Mouse (Mus musculus) spleen, adult 12 weeks (tissue): ENCODE data around the gene Asb8.

Source experiments
- DNase-seq: peaks from one replicate; pipeline ENCODE4 v3.0.0; 2022; ENCODE audit warnings: low spot score

Asb8 gene

DNA sequence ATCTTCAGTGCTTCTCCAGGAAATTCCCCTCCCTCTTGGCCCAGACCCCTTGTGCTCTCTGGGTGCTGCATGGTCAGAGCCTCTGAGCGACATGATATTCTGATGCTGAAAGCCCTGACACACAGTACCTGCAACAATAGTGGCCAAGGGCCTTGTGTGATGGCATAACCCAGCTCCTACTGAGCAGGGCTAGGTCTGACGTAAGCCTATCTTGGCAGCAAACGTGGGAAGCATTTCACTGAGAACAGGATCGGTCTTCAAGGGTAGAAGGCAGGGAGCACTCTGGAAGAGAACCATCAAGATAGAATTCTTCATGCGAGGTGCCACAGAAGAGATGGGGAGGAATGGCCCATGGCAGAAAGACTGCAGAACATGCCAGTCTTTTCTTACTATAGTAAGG, at the start of gene Asb8:
Gene Asb8, minus strand, starts transcription at position 101 of the 400 bp plus-strand sequence.
- DNase-seq, result no peak

DNA sequence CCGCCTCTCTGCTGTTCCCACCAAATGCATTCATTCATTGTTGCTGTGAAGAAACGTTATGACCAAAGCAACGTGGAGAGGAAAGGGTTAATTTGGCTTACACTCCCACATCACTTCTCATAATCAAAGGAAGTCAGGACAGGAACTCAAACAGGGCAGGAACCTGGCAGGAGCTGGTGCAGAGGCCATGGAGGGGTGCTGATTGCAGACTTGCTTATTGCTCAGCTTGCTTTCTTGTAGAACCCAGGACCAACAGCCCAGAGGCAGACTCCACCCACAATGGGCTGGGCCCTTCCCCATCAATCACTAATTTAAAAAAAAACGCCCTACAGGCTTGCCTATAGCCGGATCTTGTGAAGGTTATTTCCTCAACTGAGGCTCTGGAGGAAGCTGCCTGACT, 48.7 kb upstream of the Asb8 start:
- no peak for DNase-seq

DNA sequence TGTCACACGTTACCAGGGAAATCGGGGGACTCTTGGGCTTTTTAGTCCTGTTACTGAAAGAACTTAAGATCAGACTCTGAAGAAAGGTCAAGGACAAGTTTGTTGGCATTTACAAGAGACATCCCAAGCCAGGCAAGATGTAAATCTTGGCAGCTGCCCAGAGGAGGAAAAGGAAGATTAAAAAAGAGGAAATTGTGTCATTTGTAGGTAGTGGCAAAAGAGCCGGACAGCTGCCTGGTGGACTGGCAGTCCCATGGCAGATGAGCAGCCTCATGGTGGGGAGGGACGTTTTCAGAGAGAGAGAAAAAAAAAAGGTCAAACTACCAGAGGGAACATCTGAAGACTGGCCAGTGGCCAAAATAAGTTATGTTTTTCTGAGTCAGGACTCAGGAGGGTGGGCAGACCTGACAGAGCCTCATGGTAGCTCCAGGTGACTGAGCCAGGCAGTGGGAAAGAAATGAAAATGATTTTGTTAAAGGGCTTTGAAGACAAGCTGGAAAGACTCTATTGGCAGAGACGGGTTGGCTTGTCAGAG, 48.0 kb upstream of the Asb8 start:
- DNase-seq, result no peak

DNA sequence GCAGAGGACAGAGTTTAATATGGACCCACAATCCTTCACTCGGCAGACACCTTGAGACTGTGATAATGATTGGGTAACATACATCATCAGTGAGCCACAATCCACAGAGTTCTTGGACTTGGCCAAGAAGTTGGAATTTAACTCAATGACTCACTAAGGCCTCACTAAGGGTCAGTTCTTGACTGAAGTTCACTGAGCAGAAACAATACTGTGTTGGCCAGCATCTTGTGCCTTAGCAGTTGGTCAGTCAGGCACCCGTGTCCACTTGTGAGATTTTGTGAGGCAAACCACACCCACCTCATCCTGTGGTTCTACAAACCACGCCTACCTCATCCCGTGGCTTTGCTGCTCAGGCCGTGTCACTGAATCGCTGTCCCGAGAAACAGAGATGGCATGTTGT, 44.3 kb upstream of the Asb8 start:
- no peak for DNase-seq

DNA sequence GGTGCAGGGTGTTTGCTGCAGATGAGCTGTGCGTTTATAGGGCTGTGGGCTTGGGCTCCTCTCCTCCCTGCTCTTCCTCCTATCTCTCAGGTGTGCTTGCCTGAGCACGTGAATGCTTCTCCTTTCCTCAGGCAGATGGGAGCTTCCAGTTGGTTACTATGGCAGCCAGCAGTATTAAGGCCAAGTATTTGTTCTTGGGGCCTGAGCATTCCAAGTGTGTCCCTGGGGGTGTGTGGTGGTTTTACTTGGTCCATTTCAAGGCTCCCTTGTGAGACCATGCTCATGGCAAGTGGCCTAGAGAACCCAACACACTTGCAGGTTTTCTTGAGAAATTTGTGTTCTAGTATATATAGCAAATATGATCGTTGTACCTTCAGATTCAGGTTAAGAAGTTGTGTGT, 30.0 kb upstream of the Asb8 start, which contains the start of gene Olfr288:
Gene Olfr288, minus strand, starts transcription at position 101 of the 400 bp plus-strand sequence.
- no peak for DNase-seq

DNA sequence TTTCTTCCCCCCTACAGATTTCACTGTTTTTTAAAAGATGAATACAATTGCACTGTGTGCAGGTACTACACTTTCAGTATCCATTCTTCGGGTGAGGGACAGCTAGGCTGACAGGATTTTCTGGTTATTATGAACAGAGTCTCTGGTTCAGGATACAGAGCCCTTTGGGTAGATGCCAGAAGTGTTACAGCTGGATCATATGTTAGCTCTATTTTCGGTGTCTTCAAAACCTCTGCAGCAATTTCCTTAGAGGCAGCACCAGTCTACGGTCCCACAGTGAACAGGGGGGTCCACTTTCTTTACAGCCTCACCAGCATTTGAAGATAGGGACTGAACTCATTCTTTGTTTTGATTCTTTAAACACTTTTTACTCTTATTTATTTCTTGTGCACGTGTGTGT, 19.0 kb upstream of the Asb8 start:
- DNase-seq, result no peak

DNA sequence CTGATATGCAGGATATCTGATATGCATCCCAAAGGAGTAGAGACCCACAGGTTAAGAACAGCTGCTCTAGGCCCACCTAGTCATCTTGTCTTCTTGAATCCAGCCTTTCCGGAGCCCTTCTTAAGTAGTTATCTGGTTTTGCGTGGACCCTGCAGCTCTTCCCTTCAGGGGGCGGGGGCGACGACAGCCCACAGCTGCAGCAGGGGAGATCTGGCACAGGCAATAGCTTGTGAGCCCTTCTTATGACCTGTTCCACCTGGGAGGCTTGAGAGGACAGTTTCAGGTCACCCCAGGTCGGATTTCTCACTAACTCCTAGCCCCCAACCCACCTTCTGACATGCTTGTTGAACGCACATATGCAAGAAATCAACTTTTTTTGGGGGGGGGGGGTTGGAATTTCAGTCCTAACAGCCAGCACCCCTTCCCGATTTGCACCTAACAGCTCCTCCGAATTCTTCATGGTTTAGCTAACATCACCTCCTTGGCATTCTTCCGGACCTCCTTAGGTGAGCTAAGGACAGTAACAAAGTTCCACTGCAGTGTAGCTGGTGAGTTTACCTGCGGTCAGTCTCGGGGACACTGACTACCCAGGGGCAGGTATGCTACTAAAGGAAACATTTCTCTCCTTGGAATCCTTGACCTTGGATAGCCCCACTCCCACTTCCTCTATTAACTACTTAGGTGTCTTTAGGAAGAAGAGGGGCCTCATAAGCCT, 16.6 kb upstream of the Asb8 start:
- DNase-seq, result no peak

DNA sequence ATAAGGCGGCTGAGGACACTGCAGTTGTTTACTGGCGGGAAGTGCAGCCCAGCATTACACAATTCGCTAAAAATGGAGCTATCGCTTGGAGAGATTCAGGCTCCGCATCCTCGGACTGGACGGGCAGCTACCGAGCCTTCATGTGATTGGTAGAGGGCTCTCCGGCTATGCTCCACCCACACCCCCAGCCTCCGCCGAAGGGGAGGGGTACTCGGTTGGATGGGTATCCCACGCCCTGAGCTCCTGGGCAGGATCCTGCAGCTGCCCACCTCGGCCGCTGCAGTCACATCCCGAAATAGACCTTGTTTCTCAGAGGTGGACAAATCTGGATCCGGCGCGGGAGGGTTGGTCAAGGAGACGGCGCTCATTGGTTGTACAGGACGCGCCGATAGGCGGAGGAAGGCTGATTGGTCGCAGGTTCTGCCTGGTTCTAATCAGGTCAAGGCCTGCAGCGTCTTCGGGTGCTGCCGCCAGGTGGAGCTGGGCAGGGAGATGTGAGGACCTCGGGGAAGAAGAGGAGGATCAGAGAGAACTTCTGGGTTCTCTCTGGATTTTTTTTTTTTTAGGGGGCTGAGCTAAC, 15.8 kb upstream of the Asb8 start:
- DNase-seq, result peak; percentile 66

DNA sequence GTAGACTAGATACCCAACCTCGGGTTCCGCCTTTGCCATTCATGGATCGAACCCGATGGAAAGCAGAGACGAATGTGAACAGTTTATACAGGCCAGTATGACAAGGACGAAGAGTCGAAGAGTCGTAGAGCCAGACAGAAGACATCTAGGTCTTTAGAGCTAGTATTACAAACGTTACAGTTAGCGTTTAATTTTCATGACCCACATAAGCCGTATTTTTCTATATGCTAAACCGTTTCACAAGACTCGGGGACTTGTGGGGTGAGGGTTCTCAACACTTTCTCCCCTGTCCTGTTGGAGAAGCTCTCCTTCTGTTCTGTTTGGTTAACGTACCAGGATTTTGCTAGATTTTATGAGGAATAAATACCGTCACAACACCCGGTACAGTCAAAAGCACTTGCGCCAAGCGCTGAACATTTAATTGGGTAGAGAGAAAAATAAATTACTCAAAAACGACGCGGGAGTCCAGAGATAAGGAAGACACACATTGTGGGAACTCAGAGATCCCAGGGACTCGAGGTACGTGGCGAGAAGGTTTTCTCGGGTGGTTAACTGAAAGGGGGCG, 15.2 kb upstream of the Asb8 start:
- no peak for DNase-seq

DNA sequence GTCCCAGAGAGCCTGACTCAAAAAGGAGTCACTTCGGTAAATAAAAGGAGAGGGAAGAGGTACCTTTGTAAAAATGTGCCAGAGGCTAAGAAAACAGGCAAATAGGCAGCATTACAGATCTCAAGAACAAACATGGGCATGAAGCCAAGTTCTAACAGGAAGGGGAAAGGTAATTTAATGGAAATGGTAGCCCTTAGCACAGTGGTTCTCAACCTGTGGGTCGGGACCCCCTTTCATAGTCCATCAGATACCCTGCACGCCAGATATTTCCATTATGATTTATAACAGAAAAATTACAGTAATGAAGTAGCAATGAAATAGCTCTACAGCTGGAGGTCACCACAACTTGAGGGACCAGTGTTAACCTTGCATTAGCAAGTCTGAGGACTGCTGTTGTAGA, 11.9 kb upstream of the Asb8 start:
- no peak for DNase-seq

DNA sequence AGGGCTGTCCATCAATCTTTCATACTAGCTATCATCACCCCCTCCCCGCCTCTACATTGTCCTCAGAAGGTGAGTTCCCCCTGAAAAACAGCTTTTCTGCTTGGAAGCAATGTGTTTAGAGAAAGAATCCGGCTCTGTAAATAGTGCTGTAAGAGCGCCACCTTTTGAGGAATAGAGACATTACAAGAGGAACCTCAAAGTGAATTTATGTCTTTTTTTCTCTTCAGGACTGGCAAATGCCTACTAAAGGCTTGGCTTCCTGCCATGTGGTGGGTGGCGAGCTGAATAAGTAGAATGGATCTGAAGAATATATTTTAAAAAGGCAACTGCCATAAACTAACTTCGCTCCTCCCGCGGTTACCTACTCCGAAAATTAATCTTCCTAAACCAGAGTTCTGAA, 8.4 kb upstream of the Asb8 start:
- no peak for DNase-seq

DNA sequence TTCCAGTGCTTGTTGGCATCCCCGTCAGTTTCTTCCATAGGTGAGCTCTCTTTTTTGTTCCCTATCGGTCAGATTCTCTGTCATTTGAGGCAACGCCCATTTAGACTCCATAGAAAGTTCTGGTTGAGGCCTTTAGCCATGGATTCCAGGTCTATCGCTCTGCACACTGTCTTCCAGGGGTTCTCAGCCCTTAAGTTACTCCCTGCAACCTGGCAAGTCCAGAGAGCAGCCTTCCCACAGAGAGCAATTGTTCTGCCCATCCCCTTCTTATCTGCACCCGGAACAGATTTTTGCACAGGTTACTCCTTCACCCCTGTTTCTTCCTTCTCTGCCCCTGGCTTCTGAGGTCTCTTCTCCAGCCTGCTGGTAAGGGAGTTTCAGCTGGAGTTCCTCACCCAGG, 6.7 kb upstream of the Asb8 start:
- no peak for DNase-seq

DNA sequence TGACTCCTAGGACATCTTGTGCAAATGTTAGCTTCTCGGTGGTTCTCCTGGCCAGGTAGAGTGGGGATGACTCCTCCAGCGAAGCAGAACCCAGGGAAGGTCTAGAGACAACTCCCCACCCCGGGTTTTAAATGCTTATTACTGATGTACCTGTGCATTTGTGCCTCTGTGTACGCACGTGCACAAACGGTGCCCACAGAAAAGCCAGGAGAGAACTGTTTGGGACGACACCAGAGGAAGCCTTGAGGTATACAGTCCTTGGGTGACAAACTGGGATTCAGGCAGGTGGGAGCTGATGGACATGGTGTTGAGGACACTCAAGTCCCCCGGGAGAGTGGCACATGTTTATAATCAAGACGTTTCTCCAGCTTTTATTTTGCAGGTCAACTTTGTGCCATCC, 5.5 kb upstream of the Asb8 start:
- DNase-seq, result no peak

DNA sequence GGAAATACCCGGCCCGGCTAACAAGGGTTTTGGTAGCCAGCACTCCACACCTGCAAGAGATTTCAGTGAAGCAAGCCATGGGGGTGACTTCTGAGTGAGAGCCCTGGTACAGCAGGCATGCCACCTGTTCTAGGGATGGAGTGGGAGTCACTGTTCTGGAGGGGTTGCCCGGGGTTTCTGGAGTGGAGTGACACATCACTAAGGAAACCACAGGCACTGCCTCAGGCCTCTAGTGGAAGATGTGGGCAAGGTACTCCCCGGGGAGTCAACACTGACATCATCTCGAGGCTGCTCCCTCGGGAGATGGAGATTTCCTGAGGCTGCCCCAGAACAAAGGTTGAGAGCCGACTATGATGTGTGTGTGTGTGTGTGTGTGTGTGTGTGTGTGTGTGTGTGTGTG, 4.9 kb upstream of the Asb8 start:
- no peak for DNase-seq

DNA sequence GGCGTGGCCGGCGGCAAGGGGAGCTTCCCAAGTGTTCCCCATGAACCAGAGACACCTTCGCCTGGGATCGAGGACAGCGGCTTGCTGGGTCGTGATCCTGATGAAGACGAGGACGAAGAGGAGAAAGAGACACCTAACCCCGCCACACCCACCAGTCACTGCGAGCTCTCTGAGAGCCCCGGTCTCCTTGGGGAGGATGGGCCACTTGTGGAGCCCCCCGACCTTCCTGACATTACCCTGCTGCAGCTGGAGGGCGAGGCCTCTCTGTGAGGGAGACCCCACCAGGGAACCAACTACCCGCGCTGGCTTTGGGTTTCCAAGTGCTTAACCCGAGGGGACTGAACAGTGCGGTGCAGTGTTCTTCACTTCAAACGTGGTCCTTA, 3.2 kb upstream of the Asb8 start:
- no peak for DNase-seq

DNA sequence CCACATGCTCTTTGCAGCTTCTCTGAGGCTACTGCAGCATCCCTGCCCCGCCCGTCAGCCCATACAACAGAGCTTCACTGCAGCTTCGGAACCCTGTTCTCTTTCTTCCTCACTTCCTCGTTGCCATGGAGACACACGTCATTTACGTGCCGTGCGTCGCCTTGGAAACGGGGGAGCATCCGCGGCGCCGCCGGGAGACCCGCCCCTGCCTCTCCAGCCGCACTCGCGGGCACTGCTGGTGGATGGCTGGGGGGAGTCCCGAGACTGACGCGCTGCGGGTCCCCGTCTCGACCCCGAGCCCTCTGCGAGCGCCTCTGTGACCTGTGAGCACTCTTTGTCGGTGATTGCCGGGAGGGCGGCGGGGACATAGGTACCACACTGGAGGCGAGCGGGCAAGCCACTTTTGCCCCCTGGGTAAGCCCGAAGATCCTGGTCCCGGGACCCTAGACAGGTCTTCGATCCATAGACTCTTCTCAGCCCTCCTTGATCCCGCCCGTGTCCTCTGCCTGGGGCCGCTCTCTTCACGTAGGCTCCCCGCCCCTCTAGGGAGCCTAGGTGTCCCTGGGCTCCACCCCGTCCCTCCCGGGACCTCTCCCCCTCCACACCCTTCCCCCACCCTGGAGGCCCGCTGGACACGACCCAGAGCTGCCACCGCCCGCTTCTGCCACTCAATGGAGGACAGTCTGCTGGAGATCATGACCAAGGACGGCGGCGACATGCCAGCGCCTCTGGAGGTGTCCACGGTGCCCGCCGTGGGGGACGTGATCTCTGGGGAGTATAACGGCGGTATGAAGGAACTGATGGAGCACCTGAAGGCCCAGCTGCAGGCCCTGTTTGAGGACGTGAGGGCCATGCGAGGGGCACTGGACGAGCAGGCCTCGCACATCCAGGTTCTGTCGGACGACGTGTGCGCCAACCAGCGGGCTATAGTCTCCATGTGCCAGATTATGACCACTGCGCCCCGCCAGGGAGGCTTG, 2.5 kb upstream of the Asb8 start:
- DNase-seq, result peak; percentile 37

DNA sequence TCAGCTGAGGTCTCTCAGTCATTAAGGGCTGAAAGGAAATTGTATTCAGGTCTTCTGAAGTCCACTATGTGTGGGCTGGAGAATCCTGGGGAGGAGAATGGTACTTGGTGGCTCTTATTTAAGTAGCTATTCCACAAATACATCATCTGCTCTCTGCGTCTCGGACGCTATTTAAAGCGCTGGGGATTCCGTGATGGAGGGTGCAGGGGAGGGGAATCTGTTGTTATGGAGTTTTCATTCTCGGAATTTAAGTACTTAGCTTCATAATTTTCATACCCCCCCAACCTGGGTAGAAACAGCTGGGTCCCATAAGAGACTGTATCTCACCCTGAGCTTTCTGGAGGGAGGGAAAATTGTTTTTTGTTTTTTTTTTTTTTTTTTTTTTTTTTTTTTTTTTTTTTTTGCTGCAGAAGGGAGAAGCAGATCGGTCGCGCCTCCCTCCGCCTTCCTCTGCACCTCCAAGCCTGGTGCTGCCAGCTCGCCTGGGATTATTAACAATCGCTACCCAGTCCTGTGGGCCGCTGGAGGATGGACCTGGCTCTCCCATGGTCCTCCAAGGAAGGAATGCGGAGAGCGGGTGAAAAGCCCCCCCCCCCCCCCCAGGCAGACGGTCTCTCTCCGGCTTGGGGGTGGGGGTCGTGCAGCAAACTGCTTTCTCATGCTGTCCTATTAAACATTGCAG, 1.7 kb upstream of the Asb8 start, which contains the start of gene Ccdc184:
Gene Ccdc184, plus strand, starts transcription at position 196 of the 682 bp plus-strand sequence.
- DNase-seq, result no peak

DNA sequence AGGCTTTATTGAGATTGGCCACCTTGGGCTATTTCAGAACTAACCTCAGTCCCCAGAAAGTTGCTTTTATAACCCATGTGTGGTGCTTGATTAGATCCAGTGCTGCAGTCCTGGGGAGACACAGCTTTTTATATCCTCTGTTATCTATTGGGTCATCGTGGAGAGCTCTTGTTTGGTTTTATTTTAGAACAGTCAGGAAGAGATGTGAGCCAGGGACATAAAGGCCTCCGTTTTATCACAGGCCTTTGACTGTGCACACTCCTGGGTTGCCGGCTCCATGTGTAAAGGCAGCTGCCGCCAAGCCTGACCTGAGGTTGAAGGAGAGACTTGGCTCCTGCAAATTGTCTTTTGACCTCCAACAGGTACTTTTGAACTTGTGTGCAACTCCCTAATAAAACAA, 2.9 kb downstream of the Asb8 start:
- DNase-seq, result no peak

DNA sequence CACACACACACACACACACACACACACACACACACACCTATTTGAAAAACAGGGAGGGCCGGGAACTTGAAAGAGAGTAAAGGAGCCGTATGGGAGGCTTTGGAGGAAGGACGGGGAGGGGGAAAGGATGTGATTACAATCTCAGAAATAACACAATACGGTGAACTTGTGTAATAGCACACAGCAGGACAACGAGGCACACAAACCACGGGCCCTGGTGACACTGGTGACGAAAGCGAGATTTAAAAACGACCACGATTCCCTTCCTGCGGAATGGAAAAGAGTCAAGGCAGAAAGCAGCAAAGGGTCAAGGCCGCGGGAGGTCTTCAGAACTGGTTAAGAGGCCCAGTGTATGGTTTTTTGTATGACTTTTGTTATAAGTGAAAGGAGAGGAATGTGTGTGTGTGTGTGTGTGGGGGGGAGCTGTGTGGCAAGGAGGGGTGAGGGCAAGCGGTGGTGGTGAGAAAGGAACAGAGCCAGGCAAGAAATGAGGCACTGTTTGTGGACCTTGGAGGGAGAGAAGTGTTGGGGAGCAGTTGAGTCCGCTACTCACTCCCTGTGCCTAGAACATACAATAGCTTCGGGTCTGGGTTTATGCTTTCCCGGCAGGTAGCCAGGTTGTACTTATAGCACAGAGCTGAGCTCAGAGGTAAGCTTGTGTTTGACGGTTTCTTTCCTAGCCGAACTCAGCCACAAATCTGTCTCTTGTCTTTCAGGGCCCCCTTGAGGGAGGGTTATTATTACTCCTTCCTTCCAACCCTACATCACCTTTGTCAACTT, 4.2 kb downstream of the Asb8 start:
- no peak for DNase-seq

DNA sequence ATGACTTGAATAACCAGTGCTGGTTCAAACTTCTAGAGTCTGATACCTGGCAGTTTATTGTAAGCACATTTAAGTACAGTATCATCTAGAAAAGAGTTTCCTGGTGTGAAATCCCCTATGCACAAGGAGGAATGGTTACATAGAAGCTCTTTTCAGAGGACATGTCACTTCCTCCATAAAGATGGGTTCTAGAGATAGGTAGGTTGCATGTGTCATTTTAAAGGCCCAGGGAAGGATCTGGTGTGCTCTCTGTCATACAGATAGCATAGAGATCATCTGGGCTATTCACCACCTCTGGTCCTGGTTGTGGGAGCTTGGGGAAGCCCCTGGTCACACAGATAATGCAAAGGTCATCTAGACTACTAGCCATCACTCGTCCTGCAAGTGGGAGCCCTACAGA, 8.2 kb downstream of the Asb8 start:
- DNase-seq, result no peak

DNA sequence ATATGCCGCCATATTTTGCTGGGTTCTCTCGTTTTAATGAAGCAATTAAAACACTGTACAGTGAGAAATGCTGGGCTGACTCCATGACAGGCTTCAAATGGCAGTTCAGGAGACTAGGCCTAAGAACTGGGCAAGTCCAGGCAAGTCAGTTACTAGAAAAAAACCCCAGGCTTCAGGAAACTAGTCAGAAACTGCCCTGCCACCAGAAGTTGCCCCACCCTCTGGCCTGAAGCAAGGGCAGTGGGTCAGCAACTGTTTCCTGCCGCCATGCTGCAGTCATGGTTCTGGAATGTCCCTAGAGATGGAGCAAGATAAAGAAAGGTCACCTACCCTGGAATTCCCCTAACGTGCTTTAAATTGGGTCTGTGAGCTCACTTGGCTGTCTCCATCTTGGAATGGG, 9.5 kb downstream of the Asb8 start:
- DNase-seq, result no peak
